Mouse (Mus musculus) left cerebral cortex, adult 6 months (tissue): ENCODE measurements around the gene St13. TPM values are rescaled to one million over a fixed set of nuclear protein-coding genes. Genes with fewer than 3 reads are reported as not detected.

Source experiments
- long read RNA-seq, 2 experiments: library from polyadenylated mRNA; unstranded; transcript quantifications; one replicate each; pipeline ENCODE4 v2.0.0; 2019 to 2020
- polyA plus RNA-seq: library from polyadenylated mRNA; unstranded; fragments of <200 nt; fragmentation: Nextera tagmentation; gene quantifications from 2 replicates; pipeline ENCODE4 v1.2.3, GENCODE M21; 2021

Gene St13
- polyA plus RNA-seq, result 195 and 271 TPM in 2 replicates
- long read RNA-seq, experiment 1, full-length matches to known transcripts, result 625 of 726 reads
- long read RNA-seq, experiment 1, partial matches to known transcripts, result 42 of 726 reads
- long read RNA-seq, experiment 1, other reads (novel, unspliced or antisense), result 59 of 726 reads
- long read RNA-seq, experiment 2, transcript St13-205 (12 exons, 3,346 nt), result major isoform, 72 of 445 reads
- long read RNA-seq, experiment 2, partial matches to known transcripts, result 45 of 445 reads
- long read RNA-seq, experiment 2, other reads (novel, unspliced or antisense), result 326 of 445 reads

DNA sequence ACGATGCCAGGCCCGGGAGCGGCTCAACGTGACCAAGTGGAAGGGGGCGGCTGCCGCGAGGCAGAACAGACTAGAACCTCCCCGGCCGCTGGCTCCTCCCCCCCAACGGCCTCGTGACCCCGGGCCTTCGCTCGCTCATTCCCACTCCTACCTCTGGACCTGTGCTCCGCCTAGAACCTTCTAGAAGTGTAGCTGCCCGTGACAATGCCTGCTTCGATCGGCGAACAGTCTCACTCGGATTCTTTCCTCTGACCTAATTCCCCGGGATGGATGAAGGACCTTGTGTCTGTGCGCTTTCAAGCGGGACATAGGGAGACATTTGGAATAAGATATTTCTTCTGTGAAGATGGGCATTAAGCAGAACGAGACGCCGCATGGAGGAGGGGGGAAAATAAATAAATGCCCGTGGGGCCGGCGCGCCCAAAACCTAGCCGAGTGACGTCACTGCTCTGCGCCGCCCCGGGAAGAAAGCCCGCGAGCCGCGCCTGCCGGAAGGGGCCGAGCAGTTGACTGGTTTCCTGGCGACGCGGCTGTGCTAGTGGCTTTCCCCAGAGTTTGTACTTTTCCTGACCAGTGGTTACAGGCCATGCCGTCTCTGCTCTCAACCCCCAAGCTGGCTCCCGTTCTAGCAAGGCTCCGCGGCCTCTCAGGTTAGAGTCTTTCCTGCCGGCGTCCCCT, at the start of gene St13, which contains the start of gene Xpnpep3:
Gene St13, minus strand, starts transcription at position 440 of the 678 bp plus-strand sequence.
Gene Xpnpep3, plus strand, starts transcription at position 501 of the 678 bp plus-strand sequence.

DNA sequence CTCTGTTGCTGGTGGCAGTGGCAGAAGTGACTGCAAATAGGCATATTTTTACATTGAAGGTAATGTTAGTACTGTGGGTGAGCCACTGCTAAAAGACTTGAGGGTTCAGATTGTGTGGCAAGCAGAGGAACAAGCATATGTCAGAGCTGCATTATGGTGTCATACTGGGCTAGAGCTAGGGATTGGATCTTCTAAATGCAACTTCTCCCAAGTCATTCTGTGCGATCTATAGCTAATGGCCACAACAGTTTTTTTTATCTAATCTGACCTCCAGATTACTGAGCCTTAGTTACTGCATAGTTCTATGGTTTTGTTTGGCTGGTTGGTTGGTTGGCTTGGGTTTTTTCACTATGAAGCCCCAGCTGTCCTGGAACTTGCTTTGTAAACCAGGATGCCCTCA, 8.3 kb upstream of the St13 start, which contains the start of gene Dnajb7:
Gene Dnajb7, minus strand, starts transcription at position 101 of the 400 bp plus-strand sequence.

DNA sequence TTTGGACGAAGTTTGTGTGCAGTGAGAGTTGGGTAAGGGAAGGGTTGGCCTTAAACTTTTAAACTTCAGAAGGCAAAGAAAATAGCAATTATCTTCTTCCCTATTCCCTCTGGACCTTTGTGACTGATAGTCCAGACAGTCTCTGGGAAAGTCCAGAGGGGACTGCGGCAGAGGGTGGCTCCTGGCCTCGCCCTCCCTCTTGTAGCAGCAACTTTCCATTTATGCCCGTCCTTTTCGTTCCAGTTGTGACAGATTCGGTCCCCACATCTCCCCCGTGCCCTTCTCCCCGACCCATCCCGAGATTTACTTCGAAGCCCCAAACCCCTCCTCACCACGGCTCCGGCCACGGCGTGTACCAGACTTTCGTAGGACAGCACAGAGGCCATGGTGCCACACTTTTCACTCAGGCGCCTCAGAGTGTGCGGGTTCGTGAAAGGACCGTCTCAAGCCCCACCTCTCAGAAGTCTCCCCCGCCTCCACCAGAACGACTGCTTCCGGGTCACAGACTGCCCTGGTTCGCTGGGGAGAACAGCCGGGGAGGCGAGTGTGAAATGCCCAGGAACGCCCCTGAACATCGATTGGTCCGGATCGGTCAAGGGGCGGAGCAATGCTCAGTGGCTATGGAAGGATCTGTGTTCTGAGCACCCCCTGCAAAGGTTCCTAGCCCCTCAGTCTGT, 39.4 kb downstream of the St13 start, which contains the start of gene Slc25a17:
Gene Slc25a17, minus strand, starts transcription at position 468 of the 677 bp plus-strand sequence.

Other genes starting within 250 kb of the St13 start
- gene Mrtfa, start 209.3 kb downstream of the St13 start, polyA plus RNA-seq, result 18.1 and 19.4 TPM in 2 replicates
- gene Mchr1, start 164.6 kb downstream of the St13 start, polyA plus RNA-seq, result 12.9 and 16.0 TPM in 2 replicates
- gene Slc25a17, start 39.3 kb downstream of the St13 start, polyA plus RNA-seq, result 52.6 and 55.6 TPM in 2 replicates
- gene Xpnpep3, start 61 bp upstream of the St13 start, polyA plus RNA-seq, result 5.5 and 8.1 TPM in 2 replicates
- not detected in 2 replicates for gene Dnajb7, start 8.2 kb upstream of the St13 start, polyA plus RNA-seq
- 349 and 433 TPM in 2 replicates for gene Rbx1, start 66.2 kb upstream of the St13 start, polyA plus RNA-seq
- gene Ep300, start 185.3 kb upstream of the St13 start, polyA plus RNA-seq, result 5.9 and 9.0 TPM in 2 replicates